Mouse (Mus musculus) midbrain, embryonic 15.5 days (tissue): ENCODE results near the gene Zfp1. TPM values are rescaled to one million over a fixed set of nuclear protein-coding genes. Genes with fewer than 3 reads are reported as not detected.
"Not testable (repeated sequence)": the region's sequence is repeated elsewhere in the genome, so short reads cannot be mapped to it uniquely, and the experiment has no call there.

ENCODE experiments used
- ATAC-seq: fragments of 200-750 bp; cut with Nextera tagmentation; replicated peaks from 2 replicates; pipeline ENCODE4 v1.8.0; 2017; ENCODE audit warnings: moderate TSS enrichment
- H3K27ac ChIP-seq: fragments of 300-500 bp; sonication (generic); 2 replicates; pipeline ENCODE4 v1.5.1; 2015; ENCODE audit warnings: mild to moderate bottlenecking, inconsistent platforms
- H3K27me3 ChIP-seq: fragments of 300-500 bp; sonication (generic); replicated peaks from 2 replicates; pipeline ENCODE4 v1.6.1; 2015; ENCODE audit warnings: inconsistent platforms
- H3K36me3 ChIP-seq: fragments of 300-500 bp; sonication (generic); replicated peaks from 2 replicates; pipeline ENCODE4 v1.6.1; 2015; ENCODE audit warnings: inconsistent platforms
- H3K4me1 ChIP-seq: fragments of 300-500 bp; sonication (generic); 2 replicates; pipeline ENCODE4 v1.6.1; 2015; ENCODE audit warnings: inconsistent platforms
- H3K4me2 ChIP-seq: fragments of 300-500 bp; sonication (generic); 2 replicates; pipeline ENCODE4 v1.6.1; 2015; ENCODE audit warnings: inconsistent platforms, mild to moderate bottlenecking, moderate library complexity
- H3K4me3 ChIP-seq: fragments of 300-500 bp; sonication (generic); 2 replicates; pipeline ENCODE4 v1.5.1; 2015; ENCODE audit warnings: mild to moderate bottlenecking, inconsistent platforms
- H3K9ac ChIP-seq: fragments of 300-500 bp; sonication (generic); 2 replicates; pipeline ENCODE4 v1.6.1; 2015; ENCODE audit warnings: mild to moderate bottlenecking, inconsistent platforms
- H3K9me3 ChIP-seq: fragments of 300-500 bp; sonication (generic); 2 replicates; pipeline ENCODE4 v1.6.1; 2016; ENCODE audit warnings: inconsistent platforms
- WGBS: fragments of 180-500 bp; shearing (Covaris S2); methylation state at CpG from one replicate; pipeline ENCODE4 v1.1.7; 2015; ENCODE audit warnings: mixed read lengths; 5-methylcytosine and 5-hydroxymethylcytosine counted together
- polyA plus RNA-seq: library from polyadenylated mRNA; unstranded; fragments of >200 nt; fragmentation: Nextera tagmentation; extraction: Ambion mirVana; gene quantifications from 2 replicates; pipeline ENCODE4 v1.2.1, GENCODE M21; 2015

Zfp1 gene
- polyA plus RNA-seq, 1 experiment from 2014 or later = 29.1 TPM

GRCm38 (mm10) chr8:111626933-111627332 lies 16.3 kb upstream of the Zfp1 start:
- Histone ChIP-seq H3K4me2 (no peak overlapping the region), H3K36me3 (no peaks in the 10 kb centered on the region), H3K9ac (no peak overlapping the region), H3K27me3 (no peaks in the 10 kb centered on the region), H3K9me3 (no peaks in the 10 kb centered on the region), H3K4me3 (no peak overlapping the region), H3K4me1 (peaks cover 6% of the 10 kb centered on the region; the same call in 1 of the 2 replicates), H3K27ac (no peak overlapping the region)
- ATAC-seq = no peak
- WGBS = 95% methylated on average over 14 of the region's 14 CpGs

- 97% methylated on average over 9 of the region's 9 CpGs for WGBS
Observed at GRCm38 (mm10) chr8:111627923-111628322, 15.3 kb upstream of the Zfp1 start.

GRCm38 (mm10) chr8:111628401-111628800 lies 14.8 kb upstream of the Zfp1 start:
- no peaks in the 10 kb centered on the region for H3K36me3 ChIP-seq
- 95% methylated on average over 12 of the region's 12 CpGs for WGBS
- no peak overlapping the region for H3K9ac ChIP-seq
- no peaks in the 10 kb centered on the region for H3K9me3 ChIP-seq
- H3K27me3 ChIP-seq = no peaks in the 10 kb centered on the region
- H3K4me3 ChIP-seq = no peak overlapping the region
- no peak overlapping the region for H3K4me2 ChIP-seq
- ATAC-seq = no peak
- peaks cover 6% of the 10 kb centered on the region; the same call in 1 of the 2 replicates for H3K4me1 ChIP-seq
- no peak overlapping the region for H3K27ac ChIP-seq

More at GRCm38 (mm10) chr8:111627923-111628322, 15.3 kb upstream of the Zfp1 start:
- H3K36me3 ChIP-seq = no peaks in the 10 kb centered on the region
- no peak overlapping the region for H3K27ac ChIP-seq
- H3K4me1 ChIP-seq = peaks cover 6% of the 10 kb centered on the region; the same call in 1 of the 2 replicates
- no peak for ATAC-seq
- no peak overlapping the region for H3K4me2 ChIP-seq
- no peak overlapping the region for H3K4me3 ChIP-seq
- H3K9ac ChIP-seq = no peak overlapping the region
- no peaks in the 10 kb centered on the region for H3K27me3 ChIP-seq
- no peaks in the 10 kb centered on the region for H3K9me3 ChIP-seq

GRCm38 (mm10) chr8:111628894-111629501 lies 14.2 kb upstream of the Zfp1 start:
- H3K9me3 ChIP-seq = no peaks in the 10 kb centered on the region
- H3K4me3 ChIP-seq = no peak overlapping the region
- 90% methylated on average over 19 of the region's 19 CpGs for WGBS
- ATAC-seq = no peak
- H3K36me3 ChIP-seq = no peaks in the 10 kb centered on the region
- peaks cover 6% of the 10 kb centered on the region; the same call in 1 of the 2 replicates for H3K4me1 ChIP-seq
- H3K4me2 ChIP-seq = no peak overlapping the region
- no peak overlapping the region for H3K9ac ChIP-seq
- no peaks in the 10 kb centered on the region for H3K27me3 ChIP-seq
- no peak overlapping the region for H3K27ac ChIP-seq

GRCm38 (mm10) chr8:111630105-111630521 lies 13.1 kb upstream of the Zfp1 start, which contains the start of gene Ldhd:
Gene Ldhd, minus strand, starts transcription at chr8:111630374.
- H3K36me3 ChIP-seq = no peaks in the 10 kb centered on the region
- H3K4me1 ChIP-seq = peaks cover 6% of the 10 kb centered on the region; the same call in 1 of the 2 replicates
- H3K27me3 ChIP-seq = no peaks in the 10 kb centered on the region
- H3K4me2 ChIP-seq = peak within 1 kb of the TSS; percentile 42
- no peaks in the 10 kb centered on the region for H3K9me3 ChIP-seq
- no peak within 1 kb of the TSS for H3K9ac ChIP-seq
- peak within 1 kb of the TSS; percentile 27 for H3K4me3 ChIP-seq
- 29% methylated on average over 13 of the region's 13 CpGs for WGBS
- H3K27ac ChIP-seq = no peak within 1 kb of the TSS
- ATAC-seq = no peak; the same call in 1 of the 2 replicates

- Histone ChIP-seq H3K27ac (no peak overlapping the region), H3K9me3 (no peaks in the 10 kb centered on the region), H3K27me3 (no peaks in the 10 kb centered on the region), H3K4me3 (no peak overlapping the region), H3K4me1 (peaks cover 6% of the 10 kb centered on the region; the same call in 1 of the 2 replicates), H3K9ac (no peak overlapping the region), H3K4me2 (no peak overlapping the region), H3K36me3 (no peaks in the 10 kb centered on the region)
- WGBS = 93% methylated on average over 8 of the region's 8 CpGs
- no peak for ATAC-seq
Observed at GRCm38 (mm10) chr8:111631589-111631988, 11.6 kb upstream of the Zfp1 start.

GRCm38 (mm10) chr8:111632976-111633375 lies 10.2 kb upstream of the Zfp1 start:
- no peak overlapping the region for H3K9ac ChIP-seq
- H3K4me3 ChIP-seq = no peak overlapping the region
- no peaks in the 10 kb centered on the region for H3K36me3 ChIP-seq
- no peak overlapping the region for H3K4me2 ChIP-seq
- H3K27ac ChIP-seq = no peak overlapping the region
- peaks cover 6% of the 10 kb centered on the region; the same call in 1 of the 2 replicates for H3K4me1 ChIP-seq
- 96% methylated on average over 3 of the region's 3 CpGs for WGBS
- no peaks in the 10 kb centered on the region for H3K27me3 ChIP-seq
- ATAC-seq = no peak
- no peaks in the 10 kb centered on the region for H3K9me3 ChIP-seq

- peaks cover 8% of the 10 kb centered on the region for H3K4me1 ChIP-seq
- H3K27me3 ChIP-seq = no peaks in the 10 kb centered on the region
- ATAC-seq = no peak
- no peak overlapping the region for H3K27ac ChIP-seq
- H3K9me3 ChIP-seq = no peaks in the 10 kb centered on the region
- H3K4me2 ChIP-seq = no peak overlapping the region
- H3K4me3 ChIP-seq = no peak overlapping the region
- H3K36me3 ChIP-seq = no peaks in the 10 kb centered on the region
- H3K9ac ChIP-seq = no peak overlapping the region
Observed at GRCm38 (mm10) chr8:111638086-111638485, 5.1 kb upstream of the Zfp1 start.

GRCm38 (mm10) chr8:111641064-111641463 lies 2.1 kb upstream of the Zfp1 start:
- no peaks in the 10 kb centered on the region for H3K36me3 ChIP-seq
- H3K4me3 ChIP-seq = no peak overlapping the region
- H3K27ac ChIP-seq = no peak overlapping the region
- H3K9me3 ChIP-seq = no peaks in the 10 kb centered on the region
- ATAC-seq = no peak
- peaks cover 15% of the 10 kb centered on the region for H3K4me1 ChIP-seq
- no peak overlapping the region for H3K4me2 ChIP-seq
- WGBS = 97% methylated on average over 2 of the region's 2 CpGs
- H3K27me3 ChIP-seq = no peaks in the 10 kb centered on the region
- no peak overlapping the region for H3K9ac ChIP-seq

GRCm38 (mm10) chr8:111642496-111642895 lies 705 bp upstream of the Zfp1 start:
- ATAC-seq = no peak
- H3K4me2 ChIP-seq = peak overlapping the region; percentile 59
- no peaks in the 10 kb centered on the region for H3K36me3 ChIP-seq
- H3K27me3 ChIP-seq = no peaks in the 10 kb centered on the region
- H3K9me3 ChIP-seq = no peaks in the 10 kb centered on the region
- WGBS = 65% methylated on average over 5 of the region's 5 CpGs
- peak overlapping the region; percentile 38; the same call in 1 of the 2 replicates for H3K9ac ChIP-seq
- peaks cover 15% of the 10 kb centered on the region for H3K4me1 ChIP-seq
- peak overlapping the region; percentile 91; the same call in 1 of the 2 replicates for H3K27ac ChIP-seq
- H3K4me3 ChIP-seq = peak overlapping the region; percentile 63

GRCm38 (mm10) chr8:111642939-111643263 lies 300 bp upstream of the Zfp1 start:
- Histone ChIP-seq H3K27ac (peak overlapping the region; percentile 91), H3K27me3 (no peaks in the 10 kb centered on the region), H3K4me1 (peaks cover 15% of the 10 kb centered on the region), H3K36me3 (no peaks in the 10 kb centered on the region), H3K9ac (peak overlapping the region; percentile 38), H3K4me2 (peak overlapping the region; percentile 59), H3K9me3 (no peaks in the 10 kb centered on the region), H3K4me3 (peak overlapping the region; percentile 63)
- WGBS = 17% methylated on average over 5 of the region's 5 CpGs
- peak; percentile 48 for ATAC-seq

GRCm38 (mm10) chr8:111644286-111645051 lies 1.3 kb downstream of the Zfp1 start:
- H3K27ac ChIP-seq = peak overlapping the region; percentile 91
- WGBS = 59% methylated on average over 12 of the region's 12 CpGs
- H3K9me3 ChIP-seq, H3K27me3 ChIP-seq, ATAC-seq, H3K36me3 ChIP-seq: not testable (repeated sequence)
- H3K4me2 ChIP-seq = peak overlapping the region; percentile 59
- peak overlapping the region; percentile 80; the same call in 1 of the 2 replicates for H3K9ac ChIP-seq
- peaks cover 15% of the 10 kb centered on the region for H3K4me1 ChIP-seq
- H3K4me3 ChIP-seq = peak overlapping the region; percentile 63
